Mouse (Mus musculus): ENCODE measurements around the gene Gm49369.
A peak's percentile ranks its signal among the peaks of the same experiment; 100 is the strongest.

Gene Gm49369

DNA sequence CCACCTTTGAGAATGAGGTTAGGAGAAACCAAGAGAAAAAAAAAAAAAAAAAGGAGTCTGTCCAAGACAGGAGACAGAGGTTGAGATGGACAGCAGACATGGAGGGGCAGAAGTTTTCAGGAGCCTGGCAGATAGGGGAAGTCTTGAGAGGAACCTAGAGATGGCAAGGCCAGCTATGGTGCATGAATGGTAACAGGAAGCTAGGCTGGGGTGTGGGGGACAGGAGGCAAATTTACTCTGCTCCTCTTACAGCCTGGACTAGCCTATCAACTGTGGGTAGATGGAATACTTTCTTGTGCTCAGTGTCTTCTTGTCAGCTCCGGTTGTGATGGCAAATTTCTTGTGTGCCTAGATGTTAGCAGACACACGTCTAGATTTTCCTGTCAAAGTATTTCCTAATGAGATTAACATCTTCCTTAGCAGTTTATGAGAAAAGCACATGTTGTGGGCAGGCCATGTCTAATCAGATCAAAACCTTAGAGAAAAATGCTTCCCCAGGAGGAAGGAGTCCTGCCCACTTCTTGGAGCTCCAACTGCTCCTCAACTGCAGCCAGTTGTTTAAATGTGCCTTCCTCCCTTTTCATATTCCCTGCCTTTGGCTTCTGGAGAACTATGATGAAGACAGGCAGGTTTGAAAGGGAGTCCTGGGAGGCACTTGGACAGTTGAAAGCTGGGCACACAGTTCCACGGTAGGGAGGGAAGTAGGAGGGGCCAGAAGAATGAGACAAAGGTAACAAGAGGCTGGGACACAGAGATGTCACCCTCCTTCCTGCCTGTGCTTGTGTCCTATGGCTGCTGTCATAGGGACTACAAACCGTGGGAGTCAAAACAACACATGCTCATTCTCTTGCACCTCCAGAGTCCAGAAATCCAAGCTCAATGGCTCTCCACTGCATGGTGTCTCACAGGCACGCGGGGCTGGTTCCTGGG is 12.1 kb upstream of the Gm49369 start:
- peak; percentile 16 for DNase-seq (ENCODE audit: low read depth, low spot score)

DNA sequence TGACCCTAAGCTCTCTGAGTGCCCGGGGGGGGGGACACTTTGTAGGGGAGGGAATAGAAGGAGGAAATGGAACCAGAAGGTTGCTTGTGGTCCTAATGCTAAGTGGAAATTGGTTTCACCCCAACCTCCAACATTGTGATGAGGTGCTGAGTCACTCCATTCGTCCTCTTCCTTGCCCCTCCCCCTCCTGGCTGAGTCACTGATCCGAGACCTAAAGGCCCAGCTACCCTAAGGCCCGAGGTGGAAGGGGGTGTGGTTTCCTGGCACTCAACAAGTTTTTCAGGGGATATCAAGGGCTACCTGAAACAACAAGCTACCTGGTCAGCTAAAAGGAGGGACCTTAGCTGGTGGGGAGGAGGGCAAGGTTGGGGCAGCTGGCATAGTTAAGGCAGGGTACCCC is 10.7 kb upstream of the Gm49369 start:
- DNase-seq (ENCODE audit: low read depth, low spot score): peak; percentile 48

DNA sequence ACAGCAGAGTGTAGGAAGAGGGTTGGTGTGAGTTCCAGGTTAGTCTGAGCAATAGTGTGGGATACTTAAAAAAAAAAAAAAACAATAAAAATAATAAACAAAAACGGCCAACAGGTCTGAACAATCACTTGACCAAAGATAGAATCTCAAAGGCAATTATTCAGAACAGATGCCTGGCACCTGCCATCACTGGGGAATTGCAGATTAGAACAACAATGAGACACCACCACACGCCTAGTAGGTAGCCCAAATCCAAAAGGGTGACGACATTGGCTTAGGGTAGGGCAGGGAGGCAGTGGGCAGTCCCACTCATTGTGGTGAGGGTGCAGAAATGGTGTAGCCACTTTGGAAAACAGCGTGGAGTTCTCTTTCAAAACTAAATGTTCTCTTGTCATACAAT is 9.1 kb upstream of the Gm49369 start:
- no peak for DNase-seq (ENCODE audit: low read depth, low spot score)

DNA sequence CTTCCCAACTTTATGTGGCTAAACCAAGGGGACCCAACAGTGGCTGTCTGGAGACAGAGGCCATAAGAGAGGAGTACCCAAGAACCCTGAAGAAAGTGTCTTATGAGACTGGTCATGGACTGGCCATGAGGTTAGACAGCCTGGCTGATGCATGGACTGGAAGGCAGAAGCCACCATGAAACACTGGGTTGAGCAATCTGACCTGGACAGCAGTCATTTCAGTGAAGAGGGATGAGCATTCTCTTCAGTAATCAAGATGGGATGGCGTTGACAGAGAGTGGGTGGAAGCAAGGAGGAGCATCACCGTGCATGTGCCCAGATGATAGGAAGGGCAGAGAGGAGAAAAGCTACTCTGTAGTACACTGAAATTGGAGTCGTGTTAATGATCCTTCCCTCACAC is 8.6 kb upstream of the Gm49369 start:
- DNase-seq (ENCODE audit: low read depth, low spot score): no peak

DNA sequence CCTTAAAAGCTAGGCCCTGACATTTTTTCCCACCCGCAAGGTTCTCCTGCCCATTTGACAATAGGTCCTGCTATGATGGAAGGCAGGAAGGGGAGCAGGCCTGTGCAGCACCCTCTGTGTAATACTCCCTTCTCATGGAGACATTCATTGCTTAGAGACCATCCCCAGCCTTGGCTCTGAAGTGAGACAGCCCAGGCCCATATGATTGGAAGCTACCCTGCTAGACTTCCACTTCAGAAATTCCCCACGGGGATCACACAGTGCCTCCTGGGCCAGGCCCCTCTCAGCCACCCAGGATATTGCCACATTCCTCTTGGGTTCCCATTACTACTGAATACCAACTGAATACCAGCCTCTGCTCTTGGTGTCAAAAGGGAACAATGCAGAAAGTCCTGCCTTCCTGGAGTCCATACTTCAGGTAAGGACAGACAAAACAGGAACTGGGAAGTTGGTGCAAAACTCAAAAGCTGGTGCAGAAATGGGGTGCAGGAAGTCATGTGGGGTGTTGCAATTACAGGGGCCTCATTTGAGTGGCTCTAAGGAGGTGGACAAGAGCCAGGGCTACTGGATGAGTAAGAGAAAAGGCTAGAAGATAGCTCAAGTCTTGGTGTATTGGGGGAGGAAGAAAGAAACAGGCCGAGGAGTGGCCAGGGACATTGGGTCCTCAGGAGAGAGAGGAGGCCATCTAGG is 7.6 kb upstream of the Gm49369 start:
- peak; percentile 10 for DNase-seq (ENCODE audit: low read depth, low spot score)

DNA sequence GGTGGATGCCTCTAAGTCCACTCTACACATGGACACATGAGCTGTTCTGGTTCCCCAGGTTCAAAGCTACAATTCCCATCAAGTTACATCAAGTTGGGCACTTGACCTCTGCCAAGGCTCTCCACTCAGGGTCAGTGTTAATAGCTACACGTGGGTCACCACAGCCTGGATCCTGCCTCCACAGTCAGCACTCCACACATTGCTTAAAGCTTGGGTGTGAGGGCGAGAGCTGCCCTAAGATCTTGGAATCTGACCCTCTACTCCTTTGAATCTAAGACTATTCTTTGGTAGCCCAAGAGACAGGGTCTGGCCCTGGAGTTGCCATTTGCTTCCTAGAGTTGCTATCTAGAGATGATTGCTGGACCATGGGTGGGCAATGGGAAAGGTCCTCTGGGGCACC is 6.3 kb upstream of the Gm49369 start:
- DNase-seq (ENCODE audit: low read depth, low spot score): no peak

DNA sequence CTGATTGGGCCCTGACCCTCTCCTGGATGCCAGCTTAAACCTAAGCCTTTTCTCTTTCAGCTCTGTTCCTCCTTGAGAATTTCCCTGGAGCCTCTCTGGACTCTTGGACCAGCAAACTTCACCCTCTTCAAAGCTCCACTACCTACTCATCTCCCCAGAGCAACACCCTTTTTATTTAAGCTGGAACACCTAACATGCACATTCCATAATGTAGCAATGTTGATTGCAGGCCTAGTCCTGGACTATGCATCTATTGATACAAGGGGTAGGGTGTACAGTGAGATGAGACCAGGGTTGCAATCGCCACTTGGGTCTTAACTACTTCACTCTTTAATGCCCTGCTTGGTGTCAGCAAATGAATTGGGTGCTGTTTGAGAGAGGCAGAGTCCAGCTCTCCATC is 5.7 kb upstream of the Gm49369 start:
- DNase-seq (ENCODE audit: low read depth, low spot score): no peak

DNA sequence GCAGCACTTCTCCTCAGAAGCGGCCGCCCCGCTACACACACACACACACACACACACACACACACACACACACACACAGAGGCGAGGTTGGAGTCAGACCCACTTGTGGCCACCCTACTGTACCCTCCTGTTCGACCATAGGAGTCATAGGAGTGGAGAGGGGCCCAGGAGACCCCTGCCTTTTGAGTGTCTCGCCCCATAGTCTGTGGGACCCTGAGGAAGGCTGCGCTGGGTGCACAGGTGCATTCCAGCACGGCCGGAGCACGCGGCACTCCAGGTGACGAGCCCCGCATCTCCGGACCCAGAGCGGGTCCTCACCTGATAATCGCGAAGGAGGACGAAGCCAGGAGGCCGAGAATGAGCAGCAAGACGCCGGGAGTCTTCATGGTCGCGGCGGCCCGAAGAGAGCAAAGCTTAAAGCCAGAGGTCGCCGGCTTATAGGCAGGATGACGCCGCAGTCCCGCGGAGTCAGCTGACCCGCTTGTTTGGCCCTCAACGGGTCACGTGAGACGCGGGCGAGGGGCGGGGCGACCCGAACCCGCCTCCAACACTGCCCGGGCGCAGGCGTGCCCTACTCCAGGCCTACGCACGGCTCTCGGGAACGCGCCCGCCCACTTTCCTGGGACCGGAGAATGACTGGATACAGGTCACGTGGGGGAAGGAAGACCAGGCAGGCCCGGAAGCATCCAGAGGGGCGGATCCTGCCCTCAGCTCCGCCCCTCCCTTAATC is 5.1 kb upstream of the Gm49369 start, which contains the start of gene Ctsd:
Ctsd (minus strand) TSS at position 620 of the 730 bp plus-strand sequence.
- peak; percentile 93 for DNase-seq (ENCODE audit: low read depth, low spot score)

DNA sequence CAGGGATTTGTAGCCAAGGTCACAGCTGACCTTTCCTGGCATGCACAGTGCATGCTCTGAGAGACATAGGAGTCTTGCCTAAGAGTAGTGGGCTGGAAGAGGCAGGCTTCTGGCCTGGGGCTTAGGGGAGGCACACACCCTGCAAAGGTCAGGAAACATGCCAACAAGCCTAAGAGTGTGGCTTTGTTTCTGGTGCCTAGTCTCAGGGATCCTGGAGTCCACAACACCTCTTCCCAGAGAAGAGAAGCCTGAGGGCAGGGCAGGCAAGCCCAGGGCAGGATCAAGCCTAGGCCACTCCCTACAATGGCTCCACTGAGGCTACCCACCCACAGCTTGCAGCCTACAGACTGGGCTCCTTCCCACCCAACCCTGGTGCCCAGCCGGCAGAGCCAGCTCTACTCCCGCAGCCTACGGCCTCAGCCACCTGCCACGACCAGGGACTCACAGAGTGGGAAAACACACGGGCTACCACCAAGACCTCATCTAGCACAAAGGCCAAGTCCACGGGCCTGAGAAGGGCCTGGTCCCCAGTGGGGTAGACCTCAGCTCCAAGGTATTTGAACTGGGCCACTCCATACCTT is 4.2 kb upstream of the Gm49369 start:
- DNase-seq (ENCODE audit: low read depth, low spot score): no peak

DNA sequence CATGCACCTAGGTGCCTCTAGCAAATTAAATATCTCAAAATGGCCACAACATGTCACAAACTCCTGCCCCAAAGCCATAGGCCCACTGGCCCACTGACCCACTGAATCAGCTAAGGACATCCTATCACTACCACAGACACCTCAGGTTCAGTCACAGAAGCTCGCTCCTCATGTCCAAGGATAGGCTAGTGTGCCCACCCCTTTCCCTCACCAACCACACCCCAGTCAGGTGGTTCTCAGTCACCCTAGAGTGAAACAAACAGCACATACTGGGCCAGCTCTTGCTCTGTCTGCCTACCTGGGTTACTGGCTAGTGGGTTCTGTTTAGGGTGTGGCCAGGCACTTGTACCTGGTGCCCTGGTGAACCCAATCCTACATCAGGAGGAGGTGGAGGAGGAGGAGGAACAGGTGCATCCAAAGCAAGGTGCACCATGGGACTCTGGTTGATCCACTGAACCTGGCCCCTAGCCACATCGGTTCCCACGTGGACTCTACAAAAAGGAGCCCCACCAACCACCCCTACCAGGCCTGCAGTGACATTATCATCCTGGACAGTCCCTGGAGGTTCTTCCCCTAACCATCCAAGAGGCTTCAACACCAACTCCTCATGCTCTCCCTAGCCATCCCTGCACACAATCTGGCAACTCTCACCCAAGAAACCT is 3.4 kb upstream of the Gm49369 start:
- no peak for DNase-seq (ENCODE audit: low read depth, low spot score)

DNA sequence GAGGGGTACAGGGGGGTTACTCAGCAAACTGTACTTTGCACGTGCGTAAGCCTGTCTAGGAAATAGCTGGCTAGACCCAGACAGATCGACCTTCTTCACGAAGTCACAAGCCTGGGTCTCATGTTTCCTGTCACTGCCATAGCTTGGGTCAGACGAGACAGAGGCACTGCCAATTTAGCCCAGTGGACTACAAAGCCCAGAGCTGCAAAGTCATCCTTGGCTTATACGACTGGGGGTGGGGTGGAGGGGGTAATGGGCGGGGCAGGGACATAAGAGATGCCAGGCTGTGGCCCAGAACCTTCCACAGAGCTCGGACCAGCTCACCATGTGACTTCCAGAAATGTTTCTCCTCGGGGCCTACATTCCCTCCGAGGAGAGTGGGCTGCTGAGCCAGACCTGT is 1.8 kb upstream of the Gm49369 start:
- DNase-seq (ENCODE audit: low read depth, low spot score): no peak

DNA sequence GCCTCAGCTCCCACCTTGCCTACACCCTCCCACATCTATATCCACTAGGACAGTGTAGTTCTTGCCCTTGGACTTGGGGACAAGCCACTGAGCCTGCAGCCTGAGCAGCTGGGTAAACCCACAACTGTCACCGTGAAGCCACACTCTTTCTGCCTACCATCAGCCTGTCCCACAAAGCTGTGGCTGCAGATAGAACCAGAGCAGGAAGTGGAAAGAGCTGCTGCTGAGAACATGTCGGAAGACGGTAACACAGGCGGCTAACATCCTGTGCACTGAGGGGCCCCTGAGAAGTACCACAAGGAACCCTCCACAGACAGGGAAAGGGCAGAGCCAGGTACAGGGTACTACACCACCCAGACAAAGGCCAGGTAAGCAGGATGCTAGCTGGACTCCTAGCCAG is 1.3 kb downstream of the Gm49369 start:
- DNase-seq (ENCODE audit: low read depth, low spot score): no peak

DNA sequence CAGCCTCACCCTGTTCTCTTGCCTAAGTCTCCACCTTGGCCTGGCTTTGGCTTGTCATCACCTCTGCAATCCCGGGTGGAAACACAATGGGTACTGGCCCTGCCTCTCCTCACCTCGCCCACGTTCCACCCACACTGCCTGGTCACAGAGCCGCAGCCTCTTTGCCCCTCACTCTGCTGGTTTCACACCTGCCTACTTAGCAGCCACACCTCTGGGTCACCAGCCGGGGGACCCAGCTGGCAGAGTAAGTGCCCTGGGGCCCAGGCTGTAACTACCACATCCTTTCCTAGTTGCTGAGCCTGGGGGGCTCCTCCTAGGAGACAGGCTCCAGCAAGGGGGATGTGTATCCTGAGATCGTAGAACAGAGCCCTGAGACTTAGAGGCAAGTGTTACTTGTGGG is 3.3 kb downstream of the Gm49369 start:
- no peak for DNase-seq (ENCODE audit: low read depth, low spot score)

DNA sequence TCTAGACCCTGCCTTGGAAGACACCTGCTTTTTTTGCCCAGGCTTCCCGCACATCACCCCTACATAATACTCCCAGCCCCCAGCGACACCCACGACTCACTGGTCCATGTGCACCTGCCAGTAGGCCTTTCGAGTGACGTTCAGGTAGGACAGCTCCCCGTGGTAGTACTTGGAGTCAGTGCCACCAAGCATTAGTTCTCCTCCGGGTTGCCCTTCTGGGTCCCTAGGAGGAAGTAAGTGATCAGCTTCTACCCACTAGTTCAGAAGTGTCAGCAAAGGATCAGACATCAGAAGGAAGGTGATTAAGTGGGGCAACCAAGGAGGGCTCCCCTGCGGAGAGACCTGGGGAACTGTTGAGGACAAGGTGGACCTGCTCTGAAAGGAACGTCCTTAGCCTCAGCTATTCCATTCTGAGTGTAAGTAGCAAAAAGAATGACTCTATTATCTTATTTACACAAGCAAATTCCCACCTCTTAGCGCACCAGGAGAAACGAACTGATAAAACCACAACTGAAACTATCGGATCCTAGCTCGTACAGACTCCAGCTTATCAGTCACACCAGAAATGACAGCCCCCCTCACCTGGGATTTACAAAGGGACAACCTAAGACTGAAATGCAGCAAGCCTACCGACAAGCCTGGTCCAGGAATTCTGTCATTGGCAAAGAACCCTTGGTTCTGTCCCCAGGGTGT is 5.1 kb downstream of the Gm49369 start:
- DNase-seq (ENCODE audit: low read depth, low spot score): no peak

DNA sequence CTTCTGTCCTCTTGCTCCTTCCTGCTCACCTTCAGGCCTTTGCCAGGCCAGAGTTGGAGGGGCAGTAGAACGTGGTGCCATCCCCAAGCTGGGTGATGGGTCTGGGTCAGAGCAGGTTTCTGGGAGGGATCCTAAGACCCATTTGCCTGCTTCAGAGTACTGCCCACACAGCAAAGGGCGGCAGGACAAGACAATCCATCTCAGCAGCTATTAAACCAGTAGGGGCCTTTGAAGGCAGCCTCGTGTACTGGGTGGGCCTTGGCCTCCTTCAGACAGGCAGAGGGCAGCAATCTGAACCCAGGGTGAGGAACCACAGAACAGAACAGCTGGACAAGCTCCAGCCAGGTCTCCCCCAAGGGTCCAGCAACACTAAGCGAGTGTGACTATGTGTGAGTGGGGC is 6.4 kb downstream of the Gm49369 start:
- no peak for DNase-seq (ENCODE audit: low read depth, low spot score)

DNA sequence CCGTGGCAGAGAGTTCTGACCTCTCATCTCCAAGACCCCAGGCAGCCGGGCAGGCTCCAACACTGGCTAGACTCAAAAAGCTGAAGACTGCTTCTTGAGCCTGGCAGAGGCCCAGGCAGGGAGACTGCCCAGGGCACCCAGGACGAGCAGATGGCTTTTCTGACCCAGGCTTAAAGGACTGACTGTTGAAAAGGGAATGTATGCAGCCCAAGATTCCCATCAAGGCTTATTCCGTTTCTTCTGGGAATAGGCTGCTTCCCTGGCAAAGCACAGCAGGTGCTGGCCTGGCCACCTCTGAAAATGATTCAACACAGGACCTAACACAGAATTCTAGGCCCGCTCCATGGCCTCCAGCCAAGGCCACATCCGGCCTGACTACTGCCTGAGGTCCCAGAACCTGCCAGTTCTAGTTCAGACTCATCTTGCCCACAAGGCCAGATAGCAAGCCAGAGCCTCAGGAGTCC is 7.2 kb downstream of the Gm49369 start:
- no peak for DNase-seq (ENCODE audit: low read depth, low spot score)

DNA sequence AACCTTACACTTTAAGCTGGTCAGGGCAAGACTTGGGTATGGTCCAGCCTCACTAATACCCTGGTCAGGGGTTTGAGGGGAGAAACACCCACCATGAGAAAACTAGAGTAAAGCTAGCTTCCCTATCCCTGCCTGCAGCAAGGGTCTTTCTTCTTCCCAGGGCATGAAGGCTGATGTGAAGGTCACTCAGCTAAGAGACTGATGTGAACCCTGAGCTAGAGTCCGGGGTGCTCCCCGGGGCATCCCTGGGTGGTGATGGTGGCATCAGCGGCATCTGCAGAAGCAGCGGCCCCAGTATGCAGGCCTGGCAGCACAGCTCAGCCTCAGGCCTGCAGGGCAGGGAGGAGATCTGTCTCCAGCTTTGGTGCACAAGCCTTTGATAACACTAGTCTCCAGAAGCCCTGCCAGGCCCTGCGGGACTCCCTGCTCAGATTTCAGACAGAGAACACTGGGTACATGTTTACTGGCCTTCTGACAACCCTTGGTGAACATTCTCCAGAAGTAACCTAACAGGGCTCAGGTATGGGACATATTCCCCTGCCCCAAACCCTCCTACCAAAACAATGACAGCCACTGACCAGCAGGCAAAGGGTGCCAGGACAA is 8.0 kb downstream of the Gm49369 start:
- DNase-seq (ENCODE audit: low read depth, low spot score): no peak

DNA sequence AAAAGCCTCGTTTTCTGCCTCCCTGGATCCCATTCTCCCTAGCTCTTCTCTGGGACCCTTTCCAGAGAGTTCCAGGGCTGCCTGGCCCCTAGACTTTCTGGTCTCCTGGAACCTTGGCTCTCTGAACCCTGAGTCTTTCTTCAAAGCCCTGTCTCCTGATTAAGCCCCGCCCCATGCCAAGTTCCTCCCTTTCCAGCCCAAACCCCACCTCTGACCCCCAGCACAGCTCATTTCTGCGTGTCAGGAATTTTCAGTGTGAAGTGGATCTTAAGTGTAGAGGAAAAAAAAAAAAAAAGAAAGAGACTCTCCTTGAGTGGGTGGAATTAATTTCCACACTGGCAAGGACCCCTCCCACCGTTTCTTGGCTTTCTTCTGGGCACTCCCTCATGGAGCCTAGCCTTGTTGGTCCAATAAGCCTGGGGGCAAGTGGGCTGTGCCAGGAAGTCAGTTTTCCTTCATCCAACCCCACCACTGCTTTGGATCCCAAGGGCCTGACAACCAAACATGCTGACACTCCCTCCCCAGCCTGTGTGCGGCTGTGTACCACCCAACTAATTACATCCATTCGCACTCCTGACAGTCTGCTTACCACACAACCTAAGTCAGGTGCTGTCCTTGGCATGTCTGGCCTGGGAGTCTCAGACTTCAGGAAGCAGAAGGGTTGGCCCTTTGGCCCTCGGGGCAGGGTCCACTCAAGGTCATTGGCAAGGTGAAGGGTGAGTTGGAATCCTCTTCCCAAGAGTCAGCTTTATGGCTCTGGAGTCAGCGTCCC is 8.6 kb downstream of the Gm49369 start, which contains the start of gene Ifitm10:
Ifitm10 (minus strand) TSS at position 113 of the 772 bp plus-strand sequence.
- no peak for DNase-seq (ENCODE audit: low read depth, low spot score)

DNA sequence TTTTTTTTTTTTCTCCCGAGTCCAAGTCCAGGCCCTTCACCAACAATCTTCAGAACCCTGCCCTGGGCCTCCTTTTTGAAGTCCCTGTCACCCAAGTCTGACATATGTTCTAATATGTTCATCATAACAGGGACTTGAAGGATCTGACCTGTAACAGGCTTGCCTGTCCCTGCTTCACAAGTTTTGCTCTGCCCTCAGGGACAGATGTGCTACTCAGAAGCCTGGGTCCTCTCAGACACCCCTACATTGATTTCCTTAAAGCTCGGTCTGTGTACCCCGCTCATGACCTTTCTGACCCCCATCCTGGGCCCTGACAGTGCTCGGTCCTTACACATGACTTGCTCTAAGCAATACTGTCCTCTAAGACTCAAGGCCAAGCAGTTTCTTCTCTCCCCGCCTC is 9.4 kb downstream of the Gm49369 start:
- no peak for DNase-seq (ENCODE audit: low read depth, low spot score)

All from A20 (cell line).